Mouse (Mus musculus): Measurements from ENCODE around the gene Cybrd1. TPM values are rescaled to one million over a fixed set of nuclear protein-coding genes. Genes with fewer than 3 reads are reported as not detected.
A peak's percentile ranks its signal among the peaks of the same experiment; 100 is the strongest.

Cybrd1 gene
- polyA plus RNA-seq, 1 experiment from 2014 or later = 0.60 TPM

DNA sequence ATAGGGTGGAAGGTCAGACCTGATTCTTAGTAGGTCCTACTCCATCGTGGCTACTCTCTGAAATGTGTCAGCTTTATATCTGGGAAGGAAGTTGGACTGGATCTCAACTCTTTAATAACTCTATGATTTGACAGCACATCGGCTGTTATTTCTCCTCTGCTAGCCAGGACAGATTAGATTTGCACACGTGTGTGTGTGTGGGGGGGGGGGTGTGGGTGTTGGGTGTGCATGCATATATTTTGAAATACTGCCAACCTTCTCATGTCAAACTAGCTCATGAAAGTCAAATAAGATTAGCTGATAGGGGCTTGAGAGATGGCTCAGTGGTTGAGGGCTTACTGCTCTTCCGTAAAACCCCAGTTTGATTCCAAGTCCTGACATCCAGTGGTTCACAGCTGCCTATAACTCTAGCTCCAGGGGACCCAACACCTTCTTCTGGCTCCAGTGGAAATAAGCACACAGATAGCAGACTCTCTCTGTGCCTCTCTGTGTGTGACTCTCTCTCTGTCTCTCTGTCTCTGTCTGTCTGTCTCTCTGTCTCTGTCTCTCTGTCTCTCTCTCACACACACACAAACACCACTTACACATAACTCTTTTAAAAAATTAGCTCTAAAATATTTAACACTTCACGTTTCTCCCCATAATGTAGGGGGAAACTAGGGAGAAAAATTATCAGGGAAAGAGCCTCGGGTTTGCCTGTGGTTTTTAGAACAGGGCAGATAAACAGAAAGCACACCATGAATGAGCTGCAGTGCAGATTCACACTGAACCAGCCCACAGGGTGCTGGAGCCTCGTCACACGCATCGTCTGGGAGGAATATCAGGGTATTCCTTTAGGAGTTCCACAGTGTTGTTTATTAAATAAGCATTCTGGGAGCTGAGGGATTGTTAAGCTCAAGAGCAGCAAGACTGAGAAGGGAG is 58.9 kb downstream of the Cybrd1 start:
- H3K36me3 ChIP-seq = no peaks in the 10 kb centered on the region
- ATAC-seq (ENCODE audit: low read depth) (no peak), DNase-seq (no peak)
- no peak overlapping the region for H3K4me3 ChIP-seq (replicated peaks)
- H3K27ac ChIP-seq = no peak overlapping the region
- 28% methylated on average over 9 of the region's 9 CpGs for WGBS (ENCODE audit: insufficient replicate concordance)
- H3K4me2 ChIP-seq = peak overlapping the region; percentile 32
- no peaks in the 10 kb centered on the region for H3K9me3 ChIP-seq (replicated peaks)
- H3K9ac ChIP-seq = 0 out of 2 replicates have a peak overlapping the region, but pooled peaks have one; percentile 28
- peaks cover 2% of the 10 kb centered on the region; the same call in 1 of the 2 replicates for H3K27me3 ChIP-seq
- H3K4me1 ChIP-seq (replicated peaks) = peaks cover 28% of the 10 kb centered on the region

- no peak overlapping the region for H3K4me3 ChIP-seq (replicated peaks)
- H3K36me3 ChIP-seq = no peaks in the 10 kb centered on the region
- H3K4me2 ChIP-seq = peak overlapping the region; percentile 32
- 20% methylated on average over 1 of the region's 1 CpGs for WGBS (ENCODE audit: insufficient replicate concordance)
- no peak overlapping the region for H3K27ac ChIP-seq
- no peak overlapping the region for H3K9ac ChIP-seq
- ATAC-seq (ENCODE audit: low read depth) (no peak), DNase-seq (no peak)
- no peaks in the 10 kb centered on the region for H3K9me3 ChIP-seq (replicated peaks)
- H3K27me3 ChIP-seq = peaks cover 2% of the 10 kb centered on the region; the same call in 1 of the 2 replicates
- peaks cover 28% of the 10 kb centered on the region for H3K4me1 ChIP-seq (replicated peaks)
Measured at GRCm38 (mm10) chr2:71177250-71177615, 59.5 kb downstream of the Cybrd1 start.

DNA sequence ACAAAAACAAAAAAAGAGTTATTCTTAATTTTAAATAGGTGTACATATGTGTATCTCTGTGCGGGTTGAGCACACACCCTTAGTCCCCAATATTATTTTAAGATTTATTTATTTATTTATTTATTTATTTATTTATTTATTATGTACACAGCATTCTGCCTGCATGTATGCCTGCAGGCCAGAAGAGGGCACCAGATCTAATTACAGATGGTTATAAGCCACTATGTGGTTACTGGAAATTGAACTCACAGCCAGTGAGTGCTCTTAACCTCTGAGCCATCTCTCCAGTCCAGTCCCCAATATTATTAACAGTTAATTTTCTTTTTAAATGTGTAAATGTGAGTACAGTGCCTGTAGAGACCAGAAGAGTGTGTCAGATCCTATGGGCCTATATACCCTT is 60.0 kb downstream of the Cybrd1 start:
- WGBS (ENCODE audit: insufficient replicate concordance) = 86% methylated on average over 1 of the region's 1 CpGs
- no peak for DNase-seq
- H3K9ac ChIP-seq = no peak overlapping the region
- H3K4me2 ChIP-seq = no peak overlapping the region
- no peak overlapping the region for H3K4me3 ChIP-seq (replicated peaks)
- peaks cover 2% of the 10 kb centered on the region; the same call in 1 of the 2 replicates for H3K27me3 ChIP-seq
- no peaks in the 10 kb centered on the region for H3K9me3 ChIP-seq (replicated peaks)
- peaks cover 27% of the 10 kb centered on the region for H3K4me1 ChIP-seq (replicated peaks)
- H3K36me3 ChIP-seq = no peaks in the 10 kb centered on the region
- ATAC-seq (ENCODE audit: low read depth) = no peak
- H3K27ac ChIP-seq = no peak overlapping the region

GRCm38 (mm10) chr2:71179716-71180115 is 62.0 kb downstream of the Cybrd1 start:
- DNase-seq (no peak), ATAC-seq (ENCODE audit: low read depth) (no peak)
- H3K4me3 ChIP-seq (replicated peaks) = no peak overlapping the region
- WGBS (ENCODE audit: insufficient replicate concordance) = 74% methylated on average over 10 of the region's 10 CpGs
- H3K27me3 ChIP-seq = peaks cover 2% of the 10 kb centered on the region
- peaks cover 11% of the 10 kb centered on the region for H3K4me1 ChIP-seq (replicated peaks)
- H3K9me3 ChIP-seq (replicated peaks) = no peaks in the 10 kb centered on the region
- no peak overlapping the region for H3K27ac ChIP-seq
- H3K4me2 ChIP-seq = no peak overlapping the region
- H3K36me3 ChIP-seq = no peaks in the 10 kb centered on the region
- H3K9ac ChIP-seq = no peak overlapping the region

DNA sequence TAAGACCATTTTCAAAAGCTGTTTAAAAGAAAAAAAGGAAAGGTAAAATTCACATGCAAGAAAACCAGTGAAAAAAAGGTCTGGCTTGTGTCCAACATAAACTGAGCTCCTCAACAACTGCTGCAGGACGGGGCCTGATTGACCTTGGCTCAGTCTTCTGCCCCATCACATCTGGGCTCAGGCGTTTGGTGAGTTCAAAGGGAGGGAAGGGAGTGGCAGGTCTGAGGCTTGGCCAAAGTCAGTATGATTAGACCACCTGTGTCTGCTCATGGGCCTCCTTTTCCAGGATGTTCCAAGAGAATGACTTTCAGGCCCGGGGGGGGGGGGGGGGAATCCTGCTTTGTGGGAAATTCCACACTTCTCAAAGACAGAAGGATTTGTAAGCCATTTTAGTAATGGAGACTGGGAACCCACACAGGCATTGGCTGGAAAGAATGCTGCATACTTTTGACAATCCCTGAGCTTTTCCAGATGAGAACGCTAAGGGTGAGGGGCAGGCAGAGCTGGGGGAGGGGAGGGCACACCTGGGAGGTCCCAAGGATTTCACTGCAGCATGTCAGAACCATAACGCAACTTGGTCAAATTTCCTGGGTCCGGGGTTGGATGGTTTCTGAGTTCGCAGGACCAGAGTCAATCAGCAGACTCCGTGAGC is 63.0 kb downstream of the Cybrd1 start:
- WGBS (ENCODE audit: insufficient replicate concordance) = 56% methylated on average over 8 of the region's 8 CpGs
- no peak for DNase-seq

DNA sequence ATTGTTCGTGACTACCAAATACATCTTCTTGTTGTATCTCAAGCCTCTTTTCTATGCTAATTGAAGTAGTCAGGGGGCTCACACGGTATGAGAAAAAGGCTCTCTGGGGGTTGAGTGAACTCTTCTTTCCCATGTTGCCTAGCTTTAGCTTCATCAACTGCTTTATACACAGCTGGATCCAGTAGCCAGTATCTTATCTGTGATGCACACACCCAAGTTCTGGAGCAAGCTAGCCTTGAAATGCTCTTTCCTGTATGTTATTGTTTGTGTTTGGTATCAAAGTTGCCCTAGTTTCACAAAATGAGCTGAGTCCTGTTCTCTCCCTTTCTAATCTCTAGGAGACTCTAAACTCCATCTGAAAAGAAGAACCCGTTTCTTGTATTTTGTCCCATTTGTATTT is 70.2 kb downstream of the Cybrd1 start:
- peaks cover 20% of the 10 kb centered on the region for H3K4me1 ChIP-seq (replicated peaks)
- peak overlapping the region; percentile 34; the same call in 1 of the 2 replicates for H3K27ac ChIP-seq
- H3K4me3 ChIP-seq (replicated peaks) = no peak overlapping the region
- H3K9ac ChIP-seq = no peak overlapping the region
- no peaks in the 10 kb centered on the region for H3K36me3 ChIP-seq
- peak; percentile 58 for DNase-seq
- no peaks in the 10 kb centered on the region for H3K9me3 ChIP-seq (replicated peaks)
- WGBS (ENCODE audit: insufficient replicate concordance) = 32% methylated on average over 3 of the region's 3 CpGs
- peaks cover 26% of the 10 kb centered on the region for H3K27me3 ChIP-seq
- 0 out of 2 replicates have a peak overlapping the region, but pooled peaks have one; percentile 6 for H3K4me2 ChIP-seq
- peak; percentile 89 for ATAC-seq (ENCODE audit: low read depth)

More for the DNA sequence above, 63.0 kb downstream of the Cybrd1 start:
- Histone ChIP-seq H3K4me2 (no peak overlapping the region), H3K9ac (no peak overlapping the region), H3K27me3 (peaks cover 2% of the 10 kb centered on the region), H3K4me1 (replicated peaks) (peaks cover 11% of the 10 kb centered on the region), H3K27ac (no peak overlapping the region), H3K4me3 (replicated peaks) (no peak overlapping the region), H3K9me3 (replicated peaks) (no peaks in the 10 kb centered on the region), H3K36me3 (no peaks in the 10 kb centered on the region)
- ATAC-seq (ENCODE audit: low read depth) = no peak

DNA sequence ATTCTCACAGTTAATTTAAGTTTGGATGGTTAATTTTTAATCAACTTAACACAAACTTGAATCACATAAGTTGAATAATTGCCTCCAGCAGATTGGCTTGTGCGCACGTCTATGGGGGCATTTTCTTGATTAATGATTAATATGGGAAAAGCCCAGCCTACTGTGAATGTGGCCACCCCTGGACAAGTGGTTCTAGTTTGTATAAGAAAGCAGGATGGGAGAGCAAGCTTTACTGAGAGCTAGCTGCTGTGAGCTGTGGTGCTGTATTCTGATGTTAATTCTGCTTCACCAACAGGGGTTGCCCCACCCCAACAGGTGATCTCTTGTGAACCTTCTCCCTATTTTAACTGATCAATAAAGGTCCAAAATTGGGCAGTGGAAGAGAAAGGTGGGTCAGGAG is 71.1 kb downstream of the Cybrd1 start:
- peaks cover 32% of the 10 kb centered on the region for H3K27me3 ChIP-seq
- H3K4me3 ChIP-seq (replicated peaks) = no peak overlapping the region
- H3K9me3 ChIP-seq (replicated peaks) = no peaks in the 10 kb centered on the region
- DNase-seq = no peak
- H3K9ac ChIP-seq = no peak overlapping the region
- no peak overlapping the region for H3K27ac ChIP-seq
- H3K36me3 ChIP-seq = no peaks in the 10 kb centered on the region
- ATAC-seq (ENCODE audit: low read depth) = no peak
- H3K4me2 ChIP-seq = no peak overlapping the region
- WGBS (ENCODE audit: insufficient replicate concordance) = 67% methylated on average over 2 of the region's 2 CpGs
- peaks cover 20% of the 10 kb centered on the region for H3K4me1 ChIP-seq (replicated peaks)

GRCm38 (mm10) chr2:71191391-71192194 is 73.9 kb downstream of the Cybrd1 start:
- Histone ChIP-seq H3K4me1 (replicated peaks) (peaks cover 20% of the 10 kb centered on the region), H3K27me3 (peaks cover 36% of the 10 kb centered on the region), H3K4me3 (replicated peaks) (no peak overlapping the region), H3K4me2 (no peak overlapping the region), H3K27ac (no peak overlapping the region), H3K9me3 (replicated peaks) (no peaks in the 10 kb centered on the region), H3K9ac (no peak overlapping the region), H3K36me3 (no peaks in the 10 kb centered on the region)
- ATAC-seq (ENCODE audit: low read depth) = no peak
- 40% methylated on average over 16 of the region's 16 CpGs for WGBS (ENCODE audit: insufficient replicate concordance)
- no peak for DNase-seq

DNA sequence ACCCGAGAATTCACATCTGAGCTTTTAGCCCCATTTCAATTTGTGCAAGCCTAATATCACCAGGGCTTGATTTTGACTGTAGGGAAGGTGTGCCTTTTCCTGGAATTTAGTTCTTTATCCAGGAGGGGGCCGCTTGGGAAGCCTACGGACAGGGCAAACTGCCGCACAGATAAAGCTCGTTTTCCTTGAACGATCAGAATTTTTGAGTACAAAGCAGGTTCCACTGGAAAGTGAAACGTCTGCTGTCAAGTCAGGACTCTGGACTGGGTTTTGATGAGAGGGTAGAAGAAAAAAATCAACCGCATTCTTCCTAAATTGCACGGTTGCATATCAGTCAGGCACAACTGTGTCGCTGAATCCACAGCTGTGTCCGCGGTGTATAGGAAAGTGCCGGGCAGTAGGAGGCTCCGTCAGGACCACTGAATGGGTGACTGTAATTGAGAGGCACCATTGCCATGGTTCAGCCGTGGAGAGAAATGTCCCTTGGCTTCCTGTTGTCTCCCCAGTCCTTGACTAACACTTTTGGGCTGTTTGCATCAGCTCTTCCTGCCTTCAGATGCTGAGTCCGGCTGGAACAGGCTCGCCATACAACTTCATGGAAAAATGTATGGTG is 74.6 kb downstream of the Cybrd1 start:
- Histone ChIP-seq H3K27ac (no peak overlapping the region), H3K9ac (no peak overlapping the region), H3K4me1 (replicated peaks) (peaks cover 18% of the 10 kb centered on the region), H3K9me3 (replicated peaks) (no peaks in the 10 kb centered on the region), H3K36me3 (no peaks in the 10 kb centered on the region), H3K4me2 (no peak overlapping the region), H3K27me3 (peaks cover 36% of the 10 kb centered on the region), H3K4me3 (replicated peaks) (no peak overlapping the region)
- DNase-seq (no peak), ATAC-seq (ENCODE audit: low read depth) (no peak)
- WGBS (ENCODE audit: insufficient replicate concordance) = 55% methylated on average over 17 of the region's 17 CpGs

Data from liver, embryonic 13.5 days (tissue).